Mouse (Mus musculus) hindbrain, embryonic 15.5 days (tissue): ENCODE data around the gene Cd247. TPM values are rescaled to one million over a fixed set of nuclear protein-coding genes. Genes with fewer than 3 reads are reported as not detected.
"Not testable (repeated sequence)": the region's sequence is repeated elsewhere in the genome, so short reads cannot be mapped to it uniquely, and the experiment has no call there.

Experiments used
- ATAC-seq: fragments of 200-750 bp; cut with Nextera tagmentation; 2 replicates; pipeline ENCODE4 v1.8.0; 2017; ENCODE audit warnings: low read depth, moderate number of reproducible peaks, moderate TSS enrichment; ENCODE audit not compliant: low FRiP score
- H3K27ac ChIP-seq: fragments of 300-500 bp; sonication (generic); replicated peaks from 2 replicates; pipeline ENCODE4 v1.5.1; 2015; ENCODE audit warnings: mild to moderate bottlenecking, inconsistent platforms
- H3K27me3 ChIP-seq: fragments of 300-500 bp; sonication (generic); 2 replicates; pipeline ENCODE4 v1.6.1; 2015; ENCODE audit warnings: control low read depth, inconsistent platforms
- H3K36me3 ChIP-seq: fragments of 300-500 bp; sonication (generic); 2 replicates; pipeline ENCODE4 v1.6.1; 2015; ENCODE audit warnings: control low read depth, inconsistent platforms
- H3K4me1 ChIP-seq: fragments of 300-500 bp; sonication (generic); replicated peaks from 2 replicates; pipeline ENCODE4 v1.6.1; 2015; ENCODE audit warnings: control low read depth, inconsistent platforms
- H3K4me2 ChIP-seq: fragments of 300-500 bp; sonication (generic); 2 replicates; pipeline ENCODE4 v1.6.1; 2015; ENCODE audit warnings: moderate library complexity, mild to moderate bottlenecking, inconsistent platforms
- H3K4me3 ChIP-seq: fragments of 300-500 bp; sonication (generic); 2 replicates; pipeline ENCODE4 v1.5.1; 2015; ENCODE audit warnings: mild to moderate bottlenecking, inconsistent platforms
- H3K9ac ChIP-seq: fragments of 300-500 bp; sonication (generic); 2 replicates; pipeline ENCODE4 v1.6.1; 2015; ENCODE audit warnings: inconsistent platforms
- H3K9me3 ChIP-seq: fragments of 300-500 bp; sonication (generic); 2 replicates; pipeline ENCODE4 v1.6.1; 2016; ENCODE audit warnings: control low read depth, inconsistent platforms
- WGBS: fragments of 180-500 bp; shearing (Covaris S2); methylation state at CpG from one replicate; pipeline ENCODE4 v1.1.7; 2015; 5-methylcytosine and 5-hydroxymethylcytosine counted together
- polyA plus RNA-seq: library from polyadenylated mRNA; unstranded; fragments of >200 nt; fragmentation: Nextera tagmentation; extraction: Ambion mirVana; gene quantifications from 2 replicates; pipeline ENCODE4 v1.2.1, GENCODE M21; 2015

The Cd247 gene
- polyA plus RNA-seq = 0.51 and 0.69 TPM in 2 replicates

GRCm38 (mm10) chr1:165788511-165788910 is at the start of gene Cd247:
Gene Cd247, plus strand, starts transcription at chr1:165788681.
- Histone ChIP-seq H3K36me3 (no peaks in the 10 kb centered on the region), H3K9ac (no peak within 1 kb of the TSS), H3K27me3 (peaks cover 21% of the 10 kb centered on the region), H3K27ac (no peak within 1 kb of the TSS), H3K4me2 (no peak within 1 kb of the TSS), H3K9me3 (no peaks in the 10 kb centered on the region), H3K4me3 (no peak within 1 kb of the TSS), H3K4me1 (peaks cover 6% of the 10 kb centered on the region)
- ATAC-seq = no peak
- WGBS = 62% methylated on average over 8 of the region's 8 CpGs

DNA sequence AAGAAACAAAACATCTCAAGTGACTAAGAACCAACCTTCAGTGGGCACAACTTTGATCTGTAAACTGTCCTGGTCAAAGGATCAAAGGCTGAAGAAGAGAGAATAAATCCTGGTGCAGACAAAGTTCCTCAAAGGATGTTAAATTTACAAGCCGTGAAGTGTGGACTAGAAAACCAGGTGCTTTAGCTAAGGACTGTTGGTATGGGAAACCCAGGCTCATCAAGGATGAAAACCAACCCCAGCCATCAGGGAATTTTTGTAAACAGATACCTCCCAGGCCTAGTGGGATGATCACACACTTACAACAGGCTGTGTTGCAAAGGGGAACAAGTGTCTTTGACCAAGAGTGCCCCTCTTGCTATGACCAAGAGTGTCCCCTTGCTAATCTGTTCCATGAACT is 49.5 kb upstream of the Cd247 start:
- Histone ChIP-seq H3K9me3 (no peaks in the 10 kb centered on the region), H3K9ac (no peak overlapping the region), H3K4me3 (no peak overlapping the region), H3K36me3 (no peaks in the 10 kb centered on the region), H3K4me1 (peaks cover 3% of the 10 kb centered on the region; the same call in 1 of the 2 replicates), H3K27me3 (peaks cover 2% of the 10 kb centered on the region; the same call in 1 of the 2 replicates), H3K4me2 (no peak overlapping the region), H3K27ac (no peak overlapping the region)
- WGBS = 90% methylated on average over 1 of the region's 1 CpGs
- ATAC-seq = no peak

DNA sequence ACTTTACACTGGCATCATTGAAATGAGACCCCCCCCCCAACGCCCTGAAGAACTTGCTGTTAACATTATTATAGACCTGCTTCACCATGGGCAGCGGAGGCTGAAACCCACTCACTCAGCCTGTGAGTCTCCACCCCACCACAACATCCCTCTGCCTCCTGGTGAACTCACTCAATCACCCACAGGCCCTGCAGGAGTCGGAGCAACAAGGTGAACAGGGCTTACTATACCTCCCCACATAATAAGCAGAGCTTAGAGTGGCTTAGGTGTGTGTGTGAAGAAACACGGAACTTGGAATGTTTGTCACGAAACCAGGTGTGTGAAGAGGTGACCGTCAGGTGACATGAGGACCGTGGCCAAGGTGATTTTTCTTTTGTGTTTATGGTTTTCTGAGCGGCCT is 46.5 kb upstream of the Cd247 start:
- H3K4me2 ChIP-seq = no peak overlapping the region
- H3K27ac ChIP-seq = no peak overlapping the region
- no peaks in the 10 kb centered on the region for H3K4me1 ChIP-seq
- WGBS = 91% methylated on average over 8 of the region's 8 CpGs
- no peaks in the 10 kb centered on the region for H3K9me3 ChIP-seq
- no peak overlapping the region for H3K9ac ChIP-seq
- no peak for ATAC-seq
- no peaks in the 10 kb centered on the region for H3K36me3 ChIP-seq
- no peak overlapping the region for H3K4me3 ChIP-seq
- no peaks in the 10 kb centered on the region for H3K27me3 ChIP-seq

- no peaks in the 10 kb centered on the region for H3K27me3 ChIP-seq
- 36% methylated on average over 11 of the region's 11 CpGs for WGBS
- H3K9ac ChIP-seq = no peak overlapping the region
- H3K36me3 ChIP-seq = no peaks in the 10 kb centered on the region
- no peaks in the 10 kb centered on the region for H3K4me1 ChIP-seq
- no peak overlapping the region for H3K27ac ChIP-seq
- no peak overlapping the region for H3K4me2 ChIP-seq
- no peak overlapping the region for H3K4me3 ChIP-seq
- ATAC-seq = no peak
- no peaks in the 10 kb centered on the region for H3K9me3 ChIP-seq
Observed at GRCm38 (mm10) chr1:165748053-165748452, 40.4 kb upstream of the Cd247 start.

DNA sequence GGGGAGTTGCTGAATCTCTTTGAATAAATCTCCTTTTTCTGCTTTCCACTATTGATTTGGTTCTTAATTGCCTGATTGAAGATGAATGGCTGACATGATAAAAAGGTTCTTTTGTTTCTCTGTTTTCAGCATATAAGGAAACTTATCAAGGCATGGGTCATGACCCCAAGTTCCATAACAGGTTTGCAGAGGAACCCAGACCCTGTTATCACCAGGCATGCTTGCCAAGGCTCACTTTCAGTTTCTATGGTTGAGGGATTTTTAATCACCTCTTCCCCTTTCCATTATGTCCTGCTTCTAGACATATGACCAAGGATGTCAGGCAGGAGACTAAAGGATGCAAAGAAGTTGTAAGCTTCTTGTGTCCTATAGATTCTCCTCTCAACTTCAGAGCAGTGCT is 37.3 kb upstream of the Cd247 start:
- H3K27me3 ChIP-seq = no peaks in the 10 kb centered on the region
- no peak overlapping the region for H3K4me2 ChIP-seq
- H3K4me1 ChIP-seq = no peaks in the 10 kb centered on the region
- H3K9me3 ChIP-seq = no peaks in the 10 kb centered on the region
- no peak overlapping the region for H3K9ac ChIP-seq
- no peak overlapping the region for H3K27ac ChIP-seq
- no peak for ATAC-seq
- H3K36me3 ChIP-seq = no peaks in the 10 kb centered on the region
- H3K4me3 ChIP-seq = no peak overlapping the region

GRCm38 (mm10) chr1:165751838-165752237 is 36.6 kb upstream of the Cd247 start:
- Histone ChIP-seq H3K9ac (no peak overlapping the region), H3K9me3 (no peaks in the 10 kb centered on the region), H3K4me2 (no peak overlapping the region), H3K4me1 (no peaks in the 10 kb centered on the region), H3K36me3 (no peaks in the 10 kb centered on the region), H3K4me3 (no peak overlapping the region), H3K27me3 (no peaks in the 10 kb centered on the region), H3K27ac (no peak overlapping the region)
- no peak for ATAC-seq
- WGBS = 82% methylated on average over 5 of the region's 5 CpGs

DNA sequence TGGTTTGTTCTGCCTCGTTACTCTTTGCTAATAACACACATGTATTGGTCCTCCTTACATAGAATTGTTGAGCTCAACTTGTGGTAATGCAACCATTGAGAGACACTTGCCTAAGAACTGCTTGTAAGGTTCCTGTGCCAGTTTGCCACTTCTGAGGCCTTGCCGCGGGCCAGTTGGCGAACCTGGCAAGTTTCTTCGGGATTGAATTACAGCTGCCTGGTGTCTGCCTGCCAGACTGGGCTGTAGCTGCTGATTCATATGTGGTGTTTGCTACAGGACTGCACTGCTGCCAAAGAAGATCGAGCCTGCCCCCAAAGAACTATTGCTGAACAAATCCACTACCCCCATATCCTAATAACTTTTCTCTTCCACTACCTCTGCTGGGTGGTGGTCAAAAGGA is 34.3 kb upstream of the Cd247 start:
- Histone ChIP-seq H3K27ac (no peak overlapping the region), H3K4me2 (no peak overlapping the region), H3K4me1 (no peaks in the 10 kb centered on the region), H3K27me3 (no peaks in the 10 kb centered on the region), H3K9ac (no peak overlapping the region), H3K36me3 (no peaks in the 10 kb centered on the region), H3K9me3 (no peaks in the 10 kb centered on the region), H3K4me3 (no peak overlapping the region)
- ATAC-seq = no peak
- WGBS = 94% methylated on average over 6 of the region's 6 CpGs

DNA sequence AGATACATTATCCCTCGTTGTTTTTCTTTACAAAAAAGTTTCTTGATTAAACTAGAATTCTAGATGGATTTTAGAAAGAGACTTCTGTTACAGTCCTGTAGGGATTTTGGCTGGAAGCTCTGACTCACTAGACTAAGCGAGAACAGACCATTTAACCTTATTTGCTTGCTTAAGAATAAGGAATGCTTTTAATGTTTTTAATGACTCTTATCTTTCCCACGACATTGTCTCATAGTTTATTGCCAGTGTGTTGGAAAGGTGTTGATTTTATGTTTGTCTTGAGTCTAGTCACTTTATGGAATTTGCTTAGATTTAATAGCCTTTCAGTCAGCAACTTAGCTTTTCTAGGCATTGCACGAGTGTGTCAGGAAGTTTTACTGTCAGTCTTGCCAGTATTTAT is 33.3 kb upstream of the Cd247 start:
- no peaks in the 10 kb centered on the region for H3K27me3 ChIP-seq
- H3K36me3 ChIP-seq = no peaks in the 10 kb centered on the region
- no peak overlapping the region for H3K4me3 ChIP-seq
- no peak for ATAC-seq
- no peaks in the 10 kb centered on the region for H3K4me1 ChIP-seq
- no peak overlapping the region for H3K27ac ChIP-seq
- H3K4me2 ChIP-seq = no peak overlapping the region
- 76% methylated on average over 4 of the region's 4 CpGs for WGBS
- no peaks in the 10 kb centered on the region for H3K9me3 ChIP-seq
- no peak overlapping the region for H3K9ac ChIP-seq

DNA sequence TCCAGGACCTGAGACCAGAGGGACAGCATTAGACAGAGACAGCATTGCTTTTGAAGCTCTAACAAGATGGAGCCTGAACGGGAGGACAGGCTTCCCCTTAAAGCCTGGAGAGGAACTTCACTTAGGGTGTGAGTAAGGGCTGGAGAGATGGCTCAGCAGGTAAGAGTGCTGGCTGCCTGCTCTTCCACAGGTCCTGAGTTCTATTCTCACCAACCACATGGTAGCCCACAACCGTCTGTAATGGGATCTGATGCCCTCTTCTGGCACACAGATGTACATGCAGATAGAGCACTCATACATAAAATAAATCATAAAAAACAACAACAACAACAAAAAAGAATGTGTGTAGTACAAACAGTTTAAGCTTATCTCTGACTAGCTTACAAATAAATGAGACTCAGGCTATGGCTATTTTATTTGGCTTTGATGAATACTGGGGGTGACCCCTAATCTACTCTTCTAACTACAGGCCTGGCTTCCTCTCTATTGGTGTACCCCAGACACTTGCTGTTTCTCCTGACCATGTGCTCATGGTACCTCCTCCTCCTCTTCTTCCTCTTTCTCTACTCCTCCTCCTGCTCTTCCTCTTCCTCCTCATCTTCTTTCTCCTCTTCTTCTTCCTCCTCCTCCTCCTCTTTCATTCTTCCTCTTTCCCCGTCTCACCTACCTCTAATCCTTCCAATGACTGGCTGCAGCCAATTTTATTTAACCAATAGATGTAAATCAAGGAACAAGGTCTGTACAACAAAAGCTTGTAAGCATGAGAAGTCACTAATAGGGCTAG is 26.8 kb upstream of the Cd247 start:
- H3K27me3 ChIP-seq = peaks cover 16% of the 10 kb centered on the region; the same call in 1 of the 2 replicates
- H3K9ac ChIP-seq = no peak overlapping the region
- H3K4me1 ChIP-seq = peaks cover 19% of the 10 kb centered on the region
- no peak overlapping the region for H3K4me2 ChIP-seq
- H3K36me3 ChIP-seq = no peaks in the 10 kb centered on the region
- 85% methylated on average over 3 of the region's 3 CpGs for WGBS
- no peak overlapping the region for H3K4me3 ChIP-seq
- ATAC-seq = no peak
- H3K9me3 ChIP-seq = no peaks in the 10 kb centered on the region
- no peak overlapping the region for H3K27ac ChIP-seq

DNA sequence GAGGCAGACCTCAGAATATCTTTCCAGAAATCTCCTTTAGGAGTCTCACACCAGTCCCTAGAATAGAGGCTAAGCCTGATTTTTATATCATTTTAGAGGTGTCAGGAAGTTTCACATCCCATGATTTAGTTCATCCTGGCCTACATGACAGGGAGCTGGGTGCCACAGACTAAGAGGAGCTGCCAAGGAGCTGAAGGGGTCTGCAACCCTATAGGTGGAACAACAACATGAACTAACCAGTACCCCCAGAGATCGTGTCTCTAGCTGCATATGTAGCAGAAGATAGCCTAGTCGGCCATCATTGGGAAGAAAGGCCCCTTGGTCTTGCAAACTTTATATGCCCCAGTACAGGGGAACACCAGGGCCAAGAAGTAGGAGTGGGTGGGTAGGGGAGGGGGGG is 26.0 kb upstream of the Cd247 start:
- WGBS = 76% methylated on average over 2 of the region's 2 CpGs
- Histone ChIP-seq H3K27me3 (peaks cover 16% of the 10 kb centered on the region; the same call in 1 of the 2 replicates), H3K4me1 (peaks cover 19% of the 10 kb centered on the region)
- ATAC-seq, H3K4me3 ChIP-seq, H3K36me3 ChIP-seq, H3K9me3 ChIP-seq, H3K4me2 ChIP-seq, H3K9ac ChIP-seq, H3K27ac ChIP-seq: not testable (repeated sequence)

DNA sequence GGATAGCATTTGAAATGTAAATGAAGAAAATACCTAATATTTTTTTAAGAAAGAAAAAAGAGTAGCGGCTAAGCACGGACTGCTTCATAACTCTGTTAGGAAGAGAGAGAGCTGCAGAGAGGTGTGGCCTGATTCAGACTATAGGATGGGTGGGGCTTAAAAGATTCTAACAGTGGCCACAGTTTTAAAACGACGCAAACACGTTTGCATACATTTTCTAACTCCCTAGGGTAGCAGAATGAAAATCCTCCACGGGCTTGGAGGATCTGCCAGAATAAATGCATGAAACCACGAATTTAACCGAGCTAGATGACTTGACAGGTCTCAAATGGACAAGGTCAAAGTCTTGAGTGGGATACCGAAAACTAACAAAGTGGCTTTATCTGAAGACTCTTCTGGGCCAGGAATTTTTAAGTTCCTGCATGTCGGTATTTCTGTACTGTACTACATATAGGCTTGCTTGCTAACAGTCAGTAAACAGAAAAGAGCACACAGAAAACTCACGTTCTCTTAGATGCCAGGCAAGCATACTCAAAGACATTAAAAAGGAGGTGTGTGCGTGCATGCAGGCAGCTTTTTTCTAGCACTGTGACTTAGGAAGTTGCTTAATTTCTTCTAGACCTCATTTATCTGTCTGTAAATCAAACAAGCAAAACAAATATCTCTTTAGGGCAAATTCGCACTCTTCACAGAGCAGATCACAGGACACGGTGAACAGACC is 25.4 kb upstream of the Cd247 start:
- Histone ChIP-seq H3K36me3 (no peaks in the 10 kb centered on the region), H3K4me3 (peak overlapping the region; percentile 84), H3K27me3 (peaks cover 16% of the 10 kb centered on the region; the same call in 1 of the 2 replicates), H3K9ac (no peak overlapping the region), H3K27ac (no peak overlapping the region), H3K9me3 (no peaks in the 10 kb centered on the region), H3K4me1 (peaks cover 19% of the 10 kb centered on the region), H3K4me2 (peak overlapping the region; percentile 93)
- WGBS = 30% methylated on average over 14 of the region's 14 CpGs
- peak; percentile 46 for ATAC-seq

GRCm38 (mm10) chr1:165763635-165764372 is 24.7 kb upstream of the Cd247 start, which contains the start of gene Creg1:
Gene Creg1, plus strand, starts transcription at chr1:165763746.
- Histone ChIP-seq H3K27ac (peak within 1 kb of the TSS; percentile 68; the same call in 1 of the 2 replicates), H3K36me3 (no peaks in the 10 kb centered on the region), H3K4me3 (peak within 1 kb of the TSS; percentile 84), H3K4me2 (peak within 1 kb of the TSS; percentile 93), H3K9me3 (no peaks in the 10 kb centered on the region), H3K27me3 (peaks cover 16% of the 10 kb centered on the region; the same call in 1 of the 2 replicates), H3K9ac (peak within 1 kb of the TSS; percentile 78), H3K4me1 (peaks cover 19% of the 10 kb centered on the region)
- ATAC-seq = peak; percentile 99
- whole genome bisulfite sequencing = under 1% methylated on average over 57 of the region's 57 CpGs
